Mouse (Mus musculus) naive thymus-derived CD4-positive, alpha-beta T cell, adult 2 months (primary cell): ENCODE data around the gene Tdrd7.

Experiments used
- DNase-seq: peaks from one replicate; pipeline ENCODE4 v3.0.0-alpha.2; 2011; ENCODE audit warnings: low read depth

Tdrd7 gene

DNA sequence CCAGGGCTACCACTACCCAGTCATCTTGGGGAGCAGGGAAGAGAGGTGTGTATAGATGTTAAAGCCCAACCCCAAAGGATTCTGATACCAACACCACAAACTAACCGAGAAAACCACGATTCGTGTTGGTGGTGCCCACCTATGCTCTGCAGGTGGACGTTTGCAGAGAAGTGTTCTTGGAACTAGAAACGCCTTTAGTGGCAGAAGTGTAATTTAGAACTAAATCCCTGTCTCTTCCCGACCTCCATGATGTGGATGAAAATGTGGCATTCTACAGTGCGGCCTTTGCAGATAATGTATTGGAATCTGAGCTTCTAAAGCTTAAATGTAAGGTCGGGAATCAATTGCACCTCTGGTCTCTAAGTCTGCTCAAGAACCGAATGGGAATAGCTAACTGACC is 7.8 kb downstream of the Tdrd7 start:
- no peak for DNase-seq

GRCm38 (mm10) chr4:45976931-45977667 is 12.0 kb downstream of the Tdrd7 start:
- no peak for DNase-seq

GRCm38 (mm10) chr4:45979916-45980315 is 14.8 kb downstream of the Tdrd7 start:
- no peak for DNase-seq

DNA sequence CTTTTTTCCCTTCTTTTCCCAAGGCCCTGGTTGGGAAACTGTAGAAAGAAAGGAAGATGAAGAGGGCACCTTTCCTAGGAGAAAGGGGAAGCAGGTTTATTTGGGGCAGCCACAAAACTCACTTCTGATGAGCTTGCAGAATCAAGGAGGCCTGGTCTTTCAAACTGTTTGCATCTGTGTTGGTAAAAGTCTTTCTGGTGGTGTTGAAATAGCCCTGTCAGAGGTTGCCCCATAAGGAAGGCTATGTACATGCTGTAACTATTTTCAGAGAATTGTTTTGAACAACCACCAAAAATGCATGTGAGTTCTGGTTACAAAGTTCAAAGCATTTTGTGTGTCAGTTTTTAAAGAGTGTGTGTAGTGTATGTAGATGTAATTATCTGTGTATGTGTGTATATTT is 15.9 kb downstream of the Tdrd7 start:
- DNase-seq: no peak

GRCm38 (mm10) chr4:45990427-45991135 is 25.4 kb downstream of the Tdrd7 start:
- DNase-seq: no peak

DNA sequence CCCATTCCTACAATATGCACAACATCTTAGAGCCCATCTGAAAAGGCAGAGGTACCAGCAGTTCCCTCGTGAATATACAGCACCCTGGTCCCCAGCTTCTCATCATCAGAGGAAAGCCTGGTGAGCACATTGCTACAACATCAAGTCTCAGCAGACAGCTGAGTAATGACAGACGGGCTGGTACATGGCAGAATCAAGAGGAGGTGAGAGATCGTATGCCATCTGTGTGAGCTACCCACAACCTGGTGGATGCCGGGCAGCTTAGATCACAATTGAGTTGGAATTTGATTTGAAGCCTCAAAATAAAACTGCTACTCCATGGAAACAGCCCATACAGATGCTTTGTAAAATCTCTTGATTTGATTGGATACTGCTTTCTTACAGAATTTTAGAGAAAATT is 33.4 kb downstream of the Tdrd7 start:
- DNase-seq: no peak

DNA sequence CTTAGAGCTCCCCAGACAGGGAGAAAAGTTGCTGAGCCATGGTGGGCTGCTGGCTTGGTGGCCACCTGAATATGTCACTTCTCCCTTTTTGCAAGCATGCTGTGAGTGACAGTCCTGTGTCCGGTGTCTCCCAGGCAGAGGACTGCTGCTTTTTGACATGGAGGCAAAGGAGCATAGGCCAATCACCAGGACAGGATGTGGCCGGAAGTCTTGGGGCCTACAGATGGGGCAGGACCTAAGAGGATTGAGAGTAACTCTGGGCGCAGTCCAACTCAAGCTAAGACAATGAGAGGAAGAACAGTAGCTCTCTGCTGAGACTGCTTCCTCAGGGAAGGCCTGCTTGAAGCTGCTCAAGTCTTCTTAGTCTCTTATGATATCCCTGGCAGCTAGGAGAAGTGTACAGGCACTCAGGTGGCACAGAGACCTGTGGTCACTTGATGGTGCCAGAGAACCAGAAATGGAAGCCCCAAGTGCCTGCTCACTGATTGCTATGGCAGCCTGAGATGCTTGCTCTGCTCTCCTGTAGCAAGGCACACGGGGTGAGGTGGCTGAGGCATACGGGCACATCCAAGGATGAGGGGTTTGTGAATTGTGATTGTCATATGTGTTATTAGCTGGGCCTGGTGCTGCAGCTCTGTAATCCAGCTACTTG is 43.1 kb downstream of the Tdrd7 start:
- DNase-seq: no peak

- no peak for DNase-seq
Observed at GRCm38 (mm10) chr4:46011698-46012097, 46.6 kb downstream of the Tdrd7 start.

GRCm38 (mm10) chr4:46015605-46016004 is 50.5 kb downstream of the Tdrd7 start:
- no peak for DNase-seq

- DNase-seq: no peak
Observed at GRCm38 (mm10) chr4:46023021-46023481, 57.9 kb downstream of the Tdrd7 start.

DNA sequence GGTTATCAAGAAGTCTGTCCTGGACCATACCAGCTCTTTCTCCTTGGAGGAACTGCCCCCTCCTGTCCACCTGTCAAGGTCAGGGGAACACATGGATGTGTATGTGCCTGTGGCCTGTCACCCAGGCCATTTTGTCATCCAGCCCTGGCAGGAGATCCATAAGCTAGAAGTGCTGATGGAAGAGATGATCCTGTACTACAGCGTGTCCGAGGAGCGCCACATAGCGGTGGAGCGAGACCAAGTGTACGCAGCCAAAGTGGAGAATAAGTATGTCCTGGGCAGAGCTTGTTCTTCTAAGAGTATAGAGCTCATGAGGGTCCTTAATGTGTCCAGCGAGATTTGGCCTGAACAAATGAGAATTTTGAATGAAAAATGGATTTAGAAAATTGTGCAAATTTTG is 60.8 kb downstream of the Tdrd7 start:
- DNase-seq: no peak

- no peak for DNase-seq
Observed at GRCm38 (mm10) chr4:46028224-46028623, 63.1 kb downstream of the Tdrd7 start.

DNA sequence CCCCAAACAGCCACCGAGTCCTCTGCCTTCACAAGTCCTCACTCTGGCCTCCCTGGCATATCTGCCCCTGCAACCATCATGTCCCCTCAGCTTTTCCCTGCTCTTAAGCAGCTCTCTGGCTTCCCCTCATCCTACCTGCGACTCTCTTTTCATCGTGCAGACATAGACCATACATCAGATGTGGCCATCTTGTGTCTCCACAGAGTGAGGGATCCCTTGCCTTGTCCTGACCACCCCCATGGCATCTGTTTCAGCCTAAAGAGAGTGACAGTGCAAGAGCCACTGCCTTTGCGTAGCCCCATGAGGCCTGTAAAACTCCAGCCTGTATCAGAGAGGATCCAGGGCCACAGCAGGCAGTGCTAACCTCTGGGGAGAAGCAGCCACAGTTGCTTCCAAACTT is 63.6 kb downstream of the Tdrd7 start:
- DNase-seq: no peak

DNA sequence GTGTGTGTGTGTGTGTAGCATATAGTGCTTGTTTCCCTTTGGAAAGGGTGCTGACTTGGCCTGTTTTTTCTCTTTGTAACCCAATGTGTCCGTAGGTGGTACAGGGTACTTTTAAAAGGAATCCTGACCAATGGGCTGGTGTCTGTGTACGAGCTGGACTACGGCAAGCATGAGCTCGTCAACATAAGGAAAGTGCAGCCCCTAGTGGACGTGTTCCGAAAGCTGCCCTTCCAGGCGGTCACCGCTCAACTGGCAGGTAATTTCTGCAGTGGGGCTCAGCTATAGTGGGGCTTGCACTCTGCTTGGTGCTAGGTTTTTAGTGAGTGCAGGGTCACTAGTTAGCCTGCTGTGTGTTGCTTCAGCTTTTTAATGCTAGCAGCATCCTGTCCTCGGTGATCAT is 64.4 kb downstream of the Tdrd7 start:
- DNase-seq: no peak

- no peak for DNase-seq
Observed at GRCm38 (mm10) chr4:46032448-46032847, 67.3 kb downstream of the Tdrd7 start.

- no peak for DNase-seq
Observed at GRCm38 (mm10) chr4:46033197-46033596, 68.1 kb downstream of the Tdrd7 start.

- DNase-seq: no peak
Observed at GRCm38 (mm10) chr4:46038591-46038891, 73.4 kb downstream of the Tdrd7 start.

- peak; percentile 13 for DNase-seq
Observed at GRCm38 (mm10) chr4:46038892-46039751, 74.0 kb downstream of the Tdrd7 start, which contains the start of gene Tmod1. TSS of gene Tmod1 (plus strand) at chr4:46038935.

GRCm38 (mm10) chr4:46039899-46040298 is 74.8 kb downstream of the Tdrd7 start:
- no peak for DNase-seq

GRCm38 (mm10) chr4:46040594-46041192 is 75.6 kb downstream of the Tdrd7 start:
- no peak for DNase-seq

DNA sequence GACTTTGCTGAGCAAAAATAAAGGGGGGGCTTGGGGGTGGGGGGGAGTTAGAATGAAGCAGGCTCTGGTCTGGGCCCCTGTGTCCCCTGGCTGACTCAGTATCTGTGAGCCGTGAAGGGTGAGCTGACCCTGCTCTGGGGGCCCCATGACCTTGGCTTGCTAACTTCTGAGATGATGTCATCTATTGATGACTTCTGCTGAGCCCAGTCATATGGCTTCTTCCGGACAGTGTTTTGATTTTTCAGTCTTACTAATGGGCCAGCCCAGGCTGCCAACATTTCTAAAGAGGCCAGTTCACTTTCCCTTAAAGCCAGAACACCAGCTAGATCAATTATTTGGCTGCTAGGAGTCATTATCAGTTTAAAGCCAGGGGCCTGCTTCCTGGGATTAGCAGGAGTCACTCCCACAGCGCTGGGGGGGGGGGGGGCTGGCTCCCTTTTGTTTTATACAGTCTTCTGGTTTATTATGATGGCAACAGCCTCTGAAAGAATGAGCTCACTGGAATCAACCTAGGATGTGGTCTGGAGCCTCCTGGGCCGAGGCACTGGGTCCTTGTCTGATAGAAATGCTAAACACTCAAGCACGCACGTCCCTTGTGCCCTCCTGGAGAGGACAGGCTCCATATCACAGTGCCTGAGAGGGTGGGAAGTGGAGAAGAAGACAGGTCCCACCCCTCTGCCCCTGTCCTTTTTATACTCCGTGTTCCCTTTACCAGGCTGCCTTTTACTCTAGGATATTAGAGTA is 76.8 kb downstream of the Tdrd7 start:
- no peak for DNase-seq
